In the genomic region with DNA sequence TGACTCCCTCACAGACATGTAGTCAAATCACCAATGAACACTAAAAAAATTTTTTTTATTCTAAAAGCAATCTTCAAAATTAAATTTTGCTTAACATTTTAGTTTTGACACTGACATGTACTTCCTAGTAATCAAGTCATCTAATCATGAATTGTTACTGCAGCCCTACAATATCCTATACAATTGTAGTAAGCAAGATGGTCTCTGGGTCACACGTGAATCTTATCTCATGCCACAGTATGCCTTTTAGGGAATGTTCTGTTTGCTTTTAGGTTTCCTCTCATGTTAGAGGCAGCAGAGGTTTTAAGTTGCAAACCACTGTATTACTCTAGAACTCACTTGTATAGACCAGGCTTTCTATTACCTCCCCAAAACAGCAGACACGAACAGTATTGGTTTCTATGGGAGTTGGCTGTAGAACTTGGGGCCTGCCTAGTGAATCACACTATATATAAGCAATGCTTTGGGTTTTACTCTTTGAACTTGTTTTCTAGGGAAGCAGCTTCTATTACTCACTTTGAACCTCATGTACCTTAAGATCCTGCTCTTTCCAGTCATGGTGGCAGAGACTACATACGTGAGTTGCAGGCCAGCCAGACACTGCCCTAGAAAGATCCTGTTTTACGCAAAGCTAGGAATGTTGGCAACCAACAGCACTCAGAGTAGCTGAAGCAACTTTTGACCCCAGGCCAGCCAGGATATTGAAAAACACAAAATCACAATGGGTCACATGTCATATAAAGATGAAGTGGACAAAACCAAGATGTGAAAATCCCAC, we compare ENCODE assay signal across 13 mouse cellular contexts. TPM values are rescaled to one million over a fixed set of nuclear protein-coding genes. Genes with fewer than 3 reads are reported as not detected.
DNase-seq lines count a peak whose midpoint lies in the region.
"Had no signal": no experiment of that assay in that cellular context is flagged by ENCODE, and none has a peak within 500 bp of the region (broad histone marks: within the 10 kb centered on the region; RNA-seq: fewer than 3 reads in every experiment).

No protein-coding gene starts in this region.

- peak; percentile 18 for DNase-seq in kidney, adult 9 months
- DNase-seq in kidney, adult 18-20 months: no peak
- DNase-seq in 3T3-L1 (ENCODE audit: low read depth, low spot score): peak; percentile 51
- DNase-seq in 416B (ENCODE audit: low read depth): peak; percentile 51
- peak; percentile 47 for DNase-seq in ZHBTc4 (ENCODE audit: low read depth, low spot score)
- no peak for DNase-seq in gastrocnemius, postnatal 25 days
- DNase-seq in frontal cortex, postnatal 14 days (ENCODE audit: low spot score in 2 of 2): no peak
- DNase-seq: cerebellum, adult 11 months; cerebellum, postnatal 25 days; gastrocnemius, postnatal 14 days; right cerebral cortex, adult 18-20 months; spleen, adult 18-20 months; thymus, postnatal 14 days had no signal

RNA-seq across cellular contexts. Expression of a gene that starts 4.2 kb away (rescaled TPM):
- 100 to 1,000 TPM; 353 to 393 TPM for total RNA-seq in gastrocnemius, postnatal 25 days (2021)

RNA-seq across cellular contexts. Expression of a gene that starts 21.2 kb away (rescaled TPM):
- 1 to 10 TPM; 1.4 to 2.0 TPM for total RNA-seq in gastrocnemius, postnatal 25 days (2021)

Comparison
In these comparisons a context has a peak if more than half of its experiments do, and no peak if none do; other contexts are left out.
1. DNase-seq: peak in kidney, adult 9 months (single experiment), 3T3-L1 (single experiment), 416B (single experiment) and ZHBTc4 (single experiment); none in kidney, adult 18-20 months (single experiment), gastrocnemius, postnatal 25 days (single experiment) and frontal cortex, postnatal 14 days (0 of 2).